Mouse (Mus musculus): ENCODE data around the gene Exosc9.
"Not testable (repeated sequence)": the region's sequence is repeated elsewhere in the genome, so short reads cannot be mapped to it uniquely, and the experiment has no call there.

Exosc9 gene

GRCm38 (mm10) chr3:36559606-36560005, 7.2 kb downstream of the Exosc9 start:
- no peak for DNase-seq

GRCm38 (mm10) chr3:36563666-36564065, 11.3 kb downstream of the Exosc9 start:
- DNase-seq: no peak

- DNase-seq: no peak
These were observed 17.4 kb downstream of the Exosc9 start for GRCm38 (mm10) chr3:36569836-36570235.

DNA sequence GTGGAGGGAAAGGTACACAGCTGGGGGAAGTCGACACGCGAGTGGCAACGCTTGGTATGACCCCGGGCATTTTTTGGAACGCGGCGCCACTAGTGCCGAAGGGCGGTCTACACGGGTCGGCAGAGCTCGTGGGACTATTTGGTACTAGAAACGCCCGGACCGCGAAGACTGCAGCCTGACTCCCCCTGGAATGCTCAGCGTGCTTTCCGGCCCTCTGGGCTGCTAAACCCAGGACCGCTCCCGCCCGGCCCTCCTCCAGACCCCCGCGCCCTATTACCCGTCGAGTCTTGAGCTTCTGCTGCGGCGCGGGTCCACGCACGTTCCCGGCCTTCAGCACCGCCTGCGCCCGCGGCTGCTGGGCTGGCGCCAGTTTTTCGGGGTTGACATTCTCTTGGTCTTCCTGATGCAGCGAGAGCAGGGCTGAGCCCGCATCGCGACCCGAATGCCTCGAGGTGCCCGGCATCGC, 19.0 kb downstream of the Exosc9 start:
- no peak for DNase-seq

GRCm38 (mm10) chr3:36571827-36572378, 19.5 kb downstream of the Exosc9 start, which contains the start of gene Ccna2:
Gene Ccna2 (minus strand): TSS chr3:36572150.
- DNase-seq: peak; percentile 98

- DNase-seq: no peak
These were observed 46.4 kb downstream of the Exosc9 start for GRCm38 (mm10) chr3:36598811-36599210.

GRCm38 (mm10) chr3:36599773-36600172, 47.4 kb downstream of the Exosc9 start:
- not testable (repeated sequence) for DNase-seq

DNA sequence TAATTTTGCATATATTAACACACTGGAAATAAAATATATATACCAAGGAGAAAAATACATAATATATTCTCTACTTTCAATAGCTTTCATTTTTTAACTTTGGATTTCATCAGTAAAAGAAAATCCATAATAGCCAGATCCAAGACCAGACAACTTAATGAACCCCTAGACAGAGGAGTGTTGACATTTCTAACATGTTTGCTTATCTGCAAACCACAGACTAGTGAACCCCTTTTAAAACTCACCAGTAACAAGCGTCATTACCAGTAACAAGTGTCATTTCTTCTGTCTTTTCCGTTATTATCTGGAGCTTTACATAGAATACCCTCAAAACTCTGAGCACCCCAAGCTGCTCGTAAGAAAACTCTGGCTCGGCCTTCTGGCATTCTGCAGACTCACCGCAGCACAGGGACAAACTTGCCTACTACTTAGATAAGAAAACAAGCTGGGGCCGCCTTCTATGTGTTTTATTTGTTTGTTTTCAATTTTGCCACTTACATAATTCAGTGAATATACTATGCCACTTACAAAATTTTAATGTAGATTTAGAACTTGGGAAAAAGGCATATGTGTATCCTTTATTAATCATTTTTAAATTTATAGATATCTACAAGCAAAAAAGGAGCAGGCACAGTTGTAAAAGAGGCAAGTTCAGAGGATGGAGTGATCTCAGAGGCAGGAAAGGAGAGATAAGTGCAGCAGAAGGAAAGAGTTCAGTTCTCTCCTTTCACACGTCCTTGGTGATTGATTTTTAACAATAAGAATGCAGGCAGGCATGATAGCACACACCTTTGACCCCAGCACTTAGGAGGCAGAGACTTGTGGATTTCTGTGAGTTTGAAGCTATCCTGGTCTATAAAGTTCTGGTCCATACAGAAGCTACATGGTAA, 53.7 kb downstream of the Exosc9 start:
- DNase-seq: no peak

DNA sequence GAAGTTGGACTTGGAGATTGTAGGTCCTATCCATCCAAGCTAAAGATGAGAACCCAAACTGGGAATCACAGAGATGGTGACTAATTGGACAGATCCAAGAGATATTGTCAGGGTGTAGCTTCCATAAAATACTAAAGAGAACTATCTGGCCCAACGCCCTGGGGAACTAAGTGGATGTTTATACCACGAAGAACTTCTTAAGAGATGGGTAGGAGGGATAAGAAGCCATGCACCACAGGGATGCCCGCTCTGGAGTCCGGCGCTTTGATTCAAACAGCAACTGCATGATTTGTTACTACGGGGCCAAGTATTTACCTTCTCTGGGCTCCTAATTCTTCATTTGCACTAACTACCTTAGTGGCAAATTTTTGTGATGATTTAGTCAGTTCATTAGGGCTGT, 60.3 kb downstream of the Exosc9 start:
- no peak for DNase-seq

DNA sequence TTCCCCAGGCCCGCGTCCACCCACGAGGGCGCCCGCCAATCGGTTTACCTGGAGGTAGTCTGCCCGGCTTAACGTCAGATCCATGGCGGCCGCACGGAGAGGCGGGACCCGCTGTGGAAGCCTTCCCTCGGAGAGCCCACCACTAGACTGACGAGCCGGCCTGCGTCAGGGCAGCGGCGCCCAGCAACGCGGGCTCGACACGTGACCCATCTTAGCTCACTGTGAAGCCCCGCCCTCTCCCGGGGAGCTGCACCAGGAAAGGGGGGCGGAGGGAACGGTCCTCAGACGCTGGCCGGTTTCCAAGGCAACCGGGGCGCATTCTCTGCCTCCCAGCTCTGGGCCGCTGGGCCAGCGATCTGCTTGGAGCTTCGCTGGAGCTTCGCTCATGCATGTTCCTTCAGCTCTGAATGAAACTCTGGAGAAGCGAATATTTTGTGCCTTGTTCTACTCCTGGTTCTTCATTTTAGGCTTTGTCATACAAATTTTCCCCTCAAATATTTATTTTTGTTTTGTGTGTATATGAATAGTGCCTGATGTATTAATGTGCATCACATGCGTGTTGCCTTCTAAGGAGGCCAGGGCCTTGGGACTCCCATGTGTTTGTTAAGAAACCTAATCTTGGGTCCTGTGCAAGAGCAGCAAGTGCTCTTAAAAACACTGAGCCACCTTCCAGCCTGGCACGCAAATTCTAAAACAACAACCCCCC, 60.9 kb downstream of the Exosc9 start, which contains the start of gene Bbs7:
Gene Bbs7, minus strand, starts transcription at position 276 of the 706 bp plus-strand sequence.
- peak; percentile 93 for DNase-seq

DNA sequence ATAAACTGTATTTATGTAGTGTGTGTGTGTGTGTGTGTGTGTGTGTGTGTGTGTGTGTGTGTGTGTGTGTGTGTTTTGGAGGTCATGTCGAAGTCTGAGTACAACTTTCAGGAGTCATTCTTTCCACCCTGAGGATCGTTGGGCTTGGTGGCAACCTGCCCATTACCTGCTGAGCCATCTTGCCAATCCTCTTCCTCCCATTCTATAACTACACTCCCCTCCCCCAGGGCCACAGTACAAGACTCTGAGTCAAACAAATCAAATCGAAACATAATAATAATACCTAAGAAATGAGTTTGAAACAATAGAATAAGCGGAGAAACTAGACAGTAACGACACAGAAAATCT, 61.5 kb downstream of the Exosc9 start:
- no peak for DNase-seq
